Mouse (Mus musculus) forebrain, embryonic 14.5 days (tissue): ENCODE measurements around the gene Cabp7. TPM values are rescaled to one million over a fixed set of nuclear protein-coding genes. Genes with fewer than 3 reads are reported as not detected.

Experiments used
- ATAC-seq: fragments of 200-750 bp; cut with Nextera tagmentation; 2 replicates; pipeline ENCODE4 v1.8.0; 2017; ENCODE audit warnings: mild to moderate bottlenecking, moderate library complexity
- DNase-seq: peaks from one replicate; pipeline ENCODE4 v3.0.0-alpha.2; 2015; ENCODE audit warnings: low spot score
- H3K27ac ChIP-seq: fragments of 300-500 bp; sonication (generic); 2 replicates; pipeline ENCODE4 v1.5.1; 2014; ENCODE audit warnings: low read depth, mild to moderate bottlenecking, control low read depth, low read length, moderate library complexity
- H3K27me3 ChIP-seq: fragments of 300-500 bp; sonication (generic); replicated peaks from 2 replicates; pipeline ENCODE4 v1.6.1; 2014; ENCODE audit warnings: low read length, control low read depth, mixed read lengths; ENCODE audit not compliant: control insufficient read depth, insufficient read depth
- H3K36me3 ChIP-seq: fragments of 300-500 bp; sonication (generic); 2 replicates; pipeline ENCODE4 v1.6.1; 2014; ENCODE audit warnings: low read length, control low read depth; ENCODE audit not compliant: control insufficient read depth, insufficient read depth
- H3K4me1 ChIP-seq: fragments of 300-500 bp; sonication (generic); 2 replicates; pipeline ENCODE4 v1.6.1; 2014; ENCODE audit warnings: antibody characterized with exemption, low read length, control low read depth; ENCODE audit not compliant: control insufficient read depth, insufficient read depth
- H3K4me2 ChIP-seq: fragments of 300-500 bp; sonication (generic); 2 replicates; pipeline ENCODE4 v1.6.1; 2014; ENCODE audit warnings: mild to moderate bottlenecking, control low read depth, low read length
- H3K4me3 ChIP-seq: fragments of 300-500 bp; sonication (generic); 2 replicates; pipeline ENCODE4 v1.5.1; 2014; ENCODE audit warnings: low read depth, low read length, control low read depth
- H3K9ac ChIP-seq: fragments of 300-500 bp; sonication (generic); 2 replicates; pipeline ENCODE4 v1.6.1; 2014; ENCODE audit warnings: mild to moderate bottlenecking, low read length, control low read depth, moderate library complexity
- H3K9me3 ChIP-seq: fragments of 300-500 bp; sonication (generic); replicated peaks from 2 replicates; pipeline ENCODE4 v1.6.1; 2016; ENCODE audit warnings: low read length, control low read depth, mixed read lengths; ENCODE audit not compliant: control insufficient read depth
- WGBS: fragments of 180-500 bp; shearing (Covaris S2); extraction: QIAGEN DNeasy Blood & Tissue Kit; methylation state at CpG from one replicate; pipeline ENCODE4 v1.1.7; 2014; 5-methylcytosine and 5-hydroxymethylcytosine counted together
- polyA plus RNA-seq: library from polyadenylated mRNA; unstranded; fragments of >200 nt; fragmentation: Nextera tagmentation; extraction: Ambion mirVana; gene quantifications from 2 replicates; pipeline ENCODE4 v1.2.1, GENCODE M21; 2014

The Cabp7 gene
- polyA plus RNA-seq, 1 experiment from 2014 or later: 1.5 TPM

- H3K27ac ChIP-seq: no peak overlapping the region
- no peak for DNase-seq
- no peaks in the 10 kb centered on the region for H3K4me1 ChIP-seq
- H3K9ac ChIP-seq: no peak overlapping the region
- WGBS: 85% methylated on average over 8 of the region's 8 CpGs
- no peaks in the 10 kb centered on the region for H3K9me3 ChIP-seq
- peaks cover 31% of the 10 kb centered on the region for H3K36me3 ChIP-seq
- H3K4me2 ChIP-seq: no peak overlapping the region
- no peaks in the 10 kb centered on the region for H3K27me3 ChIP-seq
- no peak for ATAC-seq
- H3K4me3 ChIP-seq: no peak overlapping the region
These were observed 24.9 kb downstream of the Cabp7 start for GRCm38 (mm10) chr11:4721728-4722127.

DNA sequence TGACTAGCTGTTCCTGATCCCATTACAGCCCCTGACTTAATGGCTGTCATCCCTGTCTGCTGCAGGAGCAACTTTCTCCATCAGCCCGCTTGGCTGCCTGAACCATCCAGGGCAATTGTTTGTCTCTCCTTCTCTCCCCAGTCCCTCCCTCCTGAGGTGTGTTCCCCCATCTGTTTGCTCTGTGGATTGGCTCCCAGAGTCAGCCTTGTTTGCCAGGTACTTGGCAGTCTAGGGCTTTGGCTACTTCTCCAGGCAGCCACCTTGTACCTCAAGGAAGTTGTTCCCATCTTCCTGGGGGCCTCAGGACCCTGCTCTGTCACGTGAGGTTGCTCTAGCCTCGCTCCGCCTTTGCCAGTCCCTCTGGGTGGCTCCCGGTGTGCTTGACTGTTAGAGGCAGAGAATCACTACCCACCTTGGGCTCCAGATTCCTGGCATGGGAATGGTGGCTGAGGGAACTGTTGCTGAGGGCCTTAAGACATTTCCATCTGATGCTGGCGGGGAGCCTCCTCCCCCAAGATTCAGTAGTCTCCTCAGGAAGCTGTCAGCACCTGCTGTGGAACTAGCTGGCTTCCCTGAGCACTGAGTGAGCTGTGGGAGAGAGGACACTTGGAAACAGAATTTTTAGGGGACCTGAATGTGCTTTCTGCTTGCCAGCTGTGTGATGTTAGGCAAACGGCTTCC lies 25.5 kb downstream of the Cabp7 start:
- DNase-seq: no peak
- Histone ChIP-seq H3K4me2 (no peak overlapping the region), H3K27ac (no peak overlapping the region), H3K27me3 (no peaks in the 10 kb centered on the region), H3K9ac (no peak overlapping the region), H3K9me3 (no peaks in the 10 kb centered on the region), H3K4me3 (no peak overlapping the region), H3K4me1 (no peaks in the 10 kb centered on the region), H3K36me3 (peaks cover 25% of the 10 kb centered on the region)
- WGBS: 49% methylated on average over 7 of the region's 7 CpGs
- ATAC-seq: no peak

GRCm38 (mm10) chr11:4720393-4720792 lies 26.2 kb downstream of the Cabp7 start:
- no peak overlapping the region for H3K27ac ChIP-seq
- H3K4me1 ChIP-seq: no peaks in the 10 kb centered on the region
- ATAC-seq (no peak), DNase-seq (peak; percentile 11)
- H3K4me2 ChIP-seq: no peak overlapping the region
- H3K27me3 ChIP-seq: no peaks in the 10 kb centered on the region
- H3K36me3 ChIP-seq: peaks cover 20% of the 10 kb centered on the region
- no peak overlapping the region for H3K4me3 ChIP-seq
- 69% methylated on average over 11 of the region's 11 CpGs for WGBS
- H3K9ac ChIP-seq: no peak overlapping the region
- no peaks in the 10 kb centered on the region for H3K9me3 ChIP-seq

DNA sequence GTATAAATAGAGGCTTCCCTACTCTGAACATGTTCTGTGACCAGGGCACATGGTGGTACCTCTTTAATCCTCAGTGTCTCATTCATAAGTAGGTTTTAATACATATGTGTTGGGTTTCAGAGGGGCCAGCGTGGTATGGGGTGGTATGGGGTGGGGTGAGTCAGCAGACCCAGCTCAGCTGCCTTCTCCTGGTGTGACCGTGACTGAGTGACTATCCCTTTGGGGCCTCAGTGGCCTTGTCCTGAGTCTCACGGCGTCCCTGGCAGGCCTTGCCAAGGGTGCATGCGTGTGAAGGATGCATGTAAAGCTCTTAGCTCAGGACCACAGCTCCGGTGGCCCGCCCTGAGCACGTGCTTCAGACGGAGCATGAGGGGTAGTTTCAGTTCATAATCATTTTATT lies 26.6 kb downstream of the Cabp7 start:
- no peak overlapping the region for H3K4me3 ChIP-seq
- ATAC-seq (no peak), DNase-seq (no peak)
- 88% methylated on average over 9 of the region's 9 CpGs for whole genome bisulfite sequencing
- no peak overlapping the region for H3K4me2 ChIP-seq
- H3K27me3 ChIP-seq: no peaks in the 10 kb centered on the region
- peaks cover 19% of the 10 kb centered on the region for H3K36me3 ChIP-seq
- H3K27ac ChIP-seq: no peak overlapping the region
- no peaks in the 10 kb centered on the region for H3K4me1 ChIP-seq
- H3K9ac ChIP-seq: no peak overlapping the region
- no peaks in the 10 kb centered on the region for H3K9me3 ChIP-seq

- Histone ChIP-seq H3K9ac (no peak overlapping the region), H3K27ac (no peak overlapping the region), H3K4me2 (no peak overlapping the region), H3K4me3 (no peak overlapping the region), H3K9me3 (no peaks in the 10 kb centered on the region), H3K4me1 (no peaks in the 10 kb centered on the region), H3K36me3 (peaks cover 7% of the 10 kb centered on the region), H3K27me3 (no peaks in the 10 kb centered on the region)
- ATAC-seq: no peak
- 85% methylated on average over 5 of the region's 5 CpGs for WGBS
- DNase-seq: no peak
These were observed 28.0 kb downstream of the Cabp7 start for GRCm38 (mm10) chr11:4718548-4718947.

DNA sequence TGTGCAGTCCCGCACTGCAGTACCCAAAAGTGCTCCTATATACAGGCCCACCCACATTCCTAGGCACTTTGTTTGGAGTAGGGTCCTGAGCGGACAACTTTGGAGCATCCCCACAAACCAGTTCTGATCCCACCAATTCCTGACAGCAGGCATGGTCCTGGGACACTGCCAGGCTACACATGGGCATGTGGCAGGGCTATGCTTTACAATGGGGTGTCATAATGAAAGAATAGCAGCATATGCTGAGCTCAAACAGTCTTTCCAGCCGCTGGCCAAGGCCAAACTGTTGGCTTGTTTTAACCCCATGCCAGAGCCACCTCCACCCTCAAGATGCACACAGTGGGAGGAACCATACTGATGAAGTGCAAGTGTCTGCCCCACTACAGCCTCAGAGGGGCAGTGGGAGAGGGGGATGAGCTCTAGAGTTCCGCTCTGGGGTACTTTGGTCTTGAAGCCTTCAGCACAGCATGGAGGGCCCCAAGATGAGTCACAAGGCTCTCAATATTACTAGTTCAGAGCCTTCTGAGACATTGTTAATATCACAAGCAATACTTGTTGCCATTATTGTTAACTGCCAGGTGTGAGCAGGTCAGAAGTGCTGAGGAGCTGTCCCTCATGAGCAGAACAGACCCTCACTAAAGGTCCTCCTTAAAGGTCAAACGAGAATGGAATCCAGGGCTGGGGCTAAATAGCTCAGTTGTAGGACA lies 29.9 kb downstream of the Cabp7 start:
- no peaks in the 10 kb centered on the region for H3K36me3 ChIP-seq
- 80% methylated on average over 5 of the region's 5 CpGs for whole genome bisulfite sequencing
- no peak overlapping the region for H3K27ac ChIP-seq
- no peaks in the 10 kb centered on the region for H3K9me3 ChIP-seq
- H3K9ac ChIP-seq: no peak overlapping the region
- peak; percentile 14 for DNase-seq
- H3K27me3 ChIP-seq: no peaks in the 10 kb centered on the region
- ATAC-seq: no peak
- H3K4me2 ChIP-seq: no peak overlapping the region
- H3K4me3 ChIP-seq: no peak overlapping the region
- no peaks in the 10 kb centered on the region for H3K4me1 ChIP-seq

DNA sequence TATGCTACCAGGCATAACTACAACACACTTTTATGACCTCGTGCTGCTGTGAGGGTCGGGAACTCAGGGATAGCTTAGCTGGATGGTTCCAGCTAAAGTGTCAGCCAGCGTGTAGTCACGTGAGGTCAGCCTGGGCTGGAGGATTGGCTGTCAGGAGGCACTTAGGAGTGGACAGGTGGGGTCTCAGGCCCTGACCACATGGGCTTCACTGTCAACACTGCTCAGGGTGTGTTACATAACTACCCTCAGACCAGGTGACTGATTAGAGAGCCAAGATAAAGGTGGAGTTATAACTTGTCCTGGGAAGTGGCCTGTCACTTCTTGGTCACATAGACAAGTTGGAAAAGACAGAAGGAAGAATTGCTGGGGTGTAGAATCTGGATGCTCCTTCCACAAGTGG lies 31.0 kb downstream of the Cabp7 start:
- Histone ChIP-seq H3K4me3 (no peak overlapping the region), H3K36me3 (no peaks in the 10 kb centered on the region), H3K9me3 (no peaks in the 10 kb centered on the region), H3K9ac (no peak overlapping the region), H3K27ac (no peak overlapping the region), H3K27me3 (no peaks in the 10 kb centered on the region), H3K4me2 (no peak overlapping the region), H3K4me1 (no peaks in the 10 kb centered on the region)
- DNase-seq: no peak
- no peak for ATAC-seq
- 89% methylated on average over 4 of the region's 4 CpGs for WGBS

DNA sequence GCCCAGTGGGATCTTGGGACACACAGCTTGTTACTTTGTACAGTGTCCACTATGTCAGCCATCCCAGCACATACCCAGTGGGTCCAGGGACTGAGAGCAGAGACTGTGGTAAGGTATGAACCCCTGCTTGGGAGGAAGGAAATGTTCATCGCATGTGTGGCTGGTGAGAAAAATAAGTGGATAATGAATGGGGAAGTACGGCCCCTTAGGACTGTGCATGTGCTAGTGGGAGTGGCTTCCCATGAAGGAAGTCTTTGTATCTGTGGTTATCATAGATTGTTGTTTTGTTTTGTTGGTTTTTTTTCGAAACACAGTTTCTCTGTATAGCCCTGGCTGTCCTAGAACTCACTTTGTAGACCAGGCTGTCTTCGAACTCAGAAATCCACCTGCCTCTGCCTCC lies 31.9 kb downstream of the Cabp7 start:
- DNase-seq: no peak
- ATAC-seq: no peak
- H3K4me1 ChIP-seq: no peaks in the 10 kb centered on the region
- H3K36me3 ChIP-seq: no peaks in the 10 kb centered on the region
- no peaks in the 10 kb centered on the region for H3K9me3 ChIP-seq
- H3K27me3 ChIP-seq: no peaks in the 10 kb centered on the region
- H3K9ac ChIP-seq: no peak overlapping the region
- 88% methylated on average over 4 of the region's 4 CpGs for WGBS
- no peak overlapping the region for H3K4me3 ChIP-seq
- no peak overlapping the region for H3K27ac ChIP-seq
- no peak overlapping the region for H3K4me2 ChIP-seq

DNA sequence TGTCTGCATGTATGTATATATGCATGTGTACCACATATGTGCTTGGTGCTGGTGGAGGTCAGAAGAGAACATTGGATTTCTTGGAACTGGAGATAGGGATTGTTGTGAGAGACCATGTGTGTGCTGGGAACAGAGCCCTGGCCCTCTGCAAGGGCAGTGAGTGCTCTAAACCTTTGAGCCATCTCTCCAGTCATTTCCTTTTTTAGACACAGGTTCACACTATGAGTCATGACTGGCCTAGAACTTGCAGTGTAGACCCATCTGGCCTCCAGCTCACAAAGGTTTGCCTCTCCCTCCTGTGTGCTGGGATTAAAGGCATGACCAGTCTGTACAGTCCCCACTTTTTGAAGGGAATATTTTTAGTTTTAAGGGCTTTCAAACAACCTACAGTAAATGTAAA lies 33.8 kb downstream of the Cabp7 start:
- H3K9me3 ChIP-seq: no peaks in the 10 kb centered on the region
- no peaks in the 10 kb centered on the region for H3K27me3 ChIP-seq
- DNase-seq: no peak
- no peak overlapping the region for H3K9ac ChIP-seq
- no peak overlapping the region for H3K27ac ChIP-seq
- no peak overlapping the region for H3K4me2 ChIP-seq
- H3K4me1 ChIP-seq: no peaks in the 10 kb centered on the region
- H3K4me3 ChIP-seq: no peak overlapping the region
- no peaks in the 10 kb centered on the region for H3K36me3 ChIP-seq
- no peak for ATAC-seq
